In the genomic region with DNA sequence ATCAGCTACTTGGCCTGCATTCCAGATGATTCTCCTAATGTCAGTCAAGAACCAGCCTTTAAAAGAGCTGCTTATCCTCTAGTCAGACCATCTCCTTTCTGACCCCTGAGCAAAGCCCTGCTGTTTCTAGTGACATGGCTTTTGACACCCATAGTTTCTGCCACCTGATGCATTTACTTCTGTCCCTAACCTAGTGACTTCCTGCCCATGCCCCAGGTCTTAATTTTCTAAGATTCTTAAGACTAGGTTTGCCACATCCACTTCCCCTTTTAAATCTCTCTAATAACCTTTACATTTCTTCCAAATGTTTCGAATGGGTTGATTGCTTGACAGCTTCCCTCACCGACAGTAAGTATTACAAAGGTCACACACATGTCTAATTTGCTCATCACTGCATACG, we compare ENCODE assay signal across 28 mouse cellular contexts.
A peak's percentile ranks its signal among the peaks of the same experiment; 100 is the strongest.
DNase-seq lines count a peak whose midpoint lies in the region; ATAC-seq lines count a peak whose summit lies in the region.
"Had no signal": no experiment of that assay in that cellular context is flagged by ENCODE, and none has a peak within 500 bp of the region (broad histone marks: within the 10 kb centered on the region; RNA-seq: fewer than 3 reads in every experiment).

No protein-coding gene starts in this region.

- no peaks in the 10 kb centered on the region for H3K36me3 ChIP-seq in midbrain, embryonic 16.5 days (ENCODE audit: control insufficient read depth, insufficient read depth, low read length)
- no peaks in the 10 kb centered on the region for H3K36me3 ChIP-seq in midbrain, embryonic 14.5 days (ENCODE audit: control insufficient read depth, insufficient read depth, low read length)
- H3K36me3 ChIP-seq: forebrain, embryonic 10.5 days; G1E; heart, embryonic 10.5 days; heart, embryonic 13.5 days; hindbrain, embryonic 12.5 days; hindbrain, embryonic 15.5 days had no signal

- H3K27ac ChIP-seq in midbrain, embryonic 16.5 days (ENCODE audit: low read length): no peak overlapping the region
- no peak overlapping the region for H3K27ac ChIP-seq in midbrain, embryonic 14.5 days (replicated peaks; ENCODE audit: low read depth, low read length)
- H3K27ac ChIP-seq: forebrain, embryonic 10.5 days; forebrain, embryonic 13.5 days; heart, adult 2 months; heart, embryonic 10.5 days; heart, embryonic 13.5 days; hindbrain, embryonic 12.5 days; hindbrain, embryonic 15.5 days had no signal

- H3K4me1 ChIP-seq in midbrain, embryonic 16.5 days (ENCODE audit: control insufficient read depth, insufficient read depth, low read length): no peaks in the 10 kb centered on the region
- no peaks in the 10 kb centered on the region for H3K4me1 ChIP-seq in midbrain, embryonic 14.5 days (ENCODE audit: control insufficient read depth, insufficient read depth, low read length)
- H3K4me1 ChIP-seq: forebrain, embryonic 13.5 days; hindbrain, embryonic 15.5 days had no signal

- no peak overlapping the region for H3K9ac ChIP-seq in midbrain, embryonic 16.5 days (ENCODE audit: low read depth, low read length)
- H3K9ac ChIP-seq in midbrain, embryonic 14.5 days (replicated peaks; ENCODE audit: low read length): no peak overlapping the region
- H3K9ac ChIP-seq: forebrain, embryonic 13.5 days; heart, embryonic 13.5 days; hindbrain, embryonic 12.5 days; hindbrain, embryonic 15.5 days had no signal

- WGBS in midbrain, embryonic 16.5 days: 89% methylated on average over 3 of the region's 3 CpGs
- whole genome bisulfite sequencing in midbrain, embryonic 14.5 days: 83% methylated on average over 3 of the region's 3 CpGs

- DNase-seq in CD4-positive, CD25-positive, alpha-beta regulatory T cell, adult 2 months (ENCODE audit: low read depth, low spot score): peak; percentile 26
- peak; percentile 46 for DNase-seq in A20 (ENCODE audit: low read depth, low spot score)
- DNase-seq in T-cell, adult 2 months (ENCODE audit: low spot score): peak; percentile 16
- peak; percentile 37 for DNase-seq in naive thymus-derived CD4-positive, alpha-beta T cell, adult 2 months (ENCODE audit: low read depth)
- no peak for DNase-seq in lung, adult 18-20 months
- no peak for DNase-seq in midbrain, embryonic 14.5 days
- DNase-seq: adrenal gland, adult 8-10 months; adrenal gland, postnatal 25 days; cerebellum, adult 11-12 months; cerebellum, adult 9-10 months; cerebellum, postnatal 14 days; gastrocnemius, postnatal 10 days; gastrocnemius, postnatal 36 days; heart, adult 2 months; heart, postnatal 14 days; heart, postnatal 4 days had no signal

- H3K4me2 ChIP-seq in midbrain, embryonic 16.5 days (ENCODE audit: low read length): no peak overlapping the region
- no peak overlapping the region for H3K4me2 ChIP-seq in midbrain, embryonic 14.5 days (ENCODE audit: low read length)
- H3K4me2 ChIP-seq: forebrain, embryonic 13.5 days; heart, embryonic 13.5 days; hindbrain, embryonic 12.5 days; hindbrain, embryonic 15.5 days had no signal

- no peak overlapping the region for H3K4me3 ChIP-seq in midbrain, embryonic 16.5 days (ENCODE audit: low read depth, low read length)
- no peak overlapping the region for H3K4me3 ChIP-seq in midbrain, embryonic 14.5 days (replicated peaks; ENCODE audit: low read depth, low read length)
- H3K4me3 ChIP-seq: forebrain, embryonic 10.5 days; forebrain, embryonic 13.5 days; heart, adult 2 months; heart, embryonic 10.5 days; heart, embryonic 13.5 days; hindbrain, embryonic 12.5 days; hindbrain, embryonic 15.5 days had no signal

- no peaks in the 10 kb centered on the region for H3K9me3 ChIP-seq in midbrain, embryonic 16.5 days (replicated peaks; ENCODE audit: control insufficient read depth, low read length, poor library complexity, severe bottlenecking)
- no peaks in the 10 kb centered on the region for H3K9me3 ChIP-seq in midbrain, embryonic 14.5 days (ENCODE audit: control insufficient read depth, low read length)
- H3K9me3 ChIP-seq: forebrain, embryonic 10.5 days; forebrain, embryonic 13.5 days; G1E; heart, embryonic 10.5 days; heart, embryonic 13.5 days; hindbrain, embryonic 12.5 days; hindbrain, embryonic 15.5 days had no signal

- no peaks in the 10 kb centered on the region for H3K27me3 ChIP-seq in midbrain, embryonic 16.5 days (ENCODE audit: control insufficient read depth, insufficient read depth, low read depth, low read length)
- no peaks in the 10 kb centered on the region for H3K27me3 ChIP-seq in midbrain, embryonic 14.5 days (ENCODE audit: control insufficient read depth, insufficient read depth, low read length)
- H3K27me3 ChIP-seq: CH12.LX; forebrain, embryonic 13.5 days; heart, embryonic 13.5 days; hindbrain, embryonic 12.5 days; hindbrain, embryonic 15.5 days had no signal

- no peak for ATAC-seq in CD4-positive, CD25-positive, alpha-beta regulatory T cell, adult 4 months
- ATAC-seq in midbrain, embryonic 16.5 days: no peak
- no peak for ATAC-seq in midbrain, embryonic 14.5 days (ENCODE audit: low FRiP score, low TSS enrichment)
- ATAC-seq: activated CD4-positive, CD25-positive, alpha-beta regulatory T cell, adult 4 months; forebrain, embryonic 13.5 days; forebrain, embryonic 16.5 days had no signal

Comparison
In these comparisons a context has a peak if more than half of its experiments do, and no peak if none do; other contexts are left out.
1. DNase-seq: peak in CD4-positive, CD25-positive, alpha-beta regulatory T cell, adult 2 months (single experiment), A20 (single experiment), T-cell, adult 2 months (single experiment) and naive thymus-derived CD4-positive, alpha-beta T cell, adult 2 months (single experiment); none in lung, adult 18-20 months (0 of 2) and midbrain, embryonic 14.5 days (single experiment).